In the genomic region with DNA sequence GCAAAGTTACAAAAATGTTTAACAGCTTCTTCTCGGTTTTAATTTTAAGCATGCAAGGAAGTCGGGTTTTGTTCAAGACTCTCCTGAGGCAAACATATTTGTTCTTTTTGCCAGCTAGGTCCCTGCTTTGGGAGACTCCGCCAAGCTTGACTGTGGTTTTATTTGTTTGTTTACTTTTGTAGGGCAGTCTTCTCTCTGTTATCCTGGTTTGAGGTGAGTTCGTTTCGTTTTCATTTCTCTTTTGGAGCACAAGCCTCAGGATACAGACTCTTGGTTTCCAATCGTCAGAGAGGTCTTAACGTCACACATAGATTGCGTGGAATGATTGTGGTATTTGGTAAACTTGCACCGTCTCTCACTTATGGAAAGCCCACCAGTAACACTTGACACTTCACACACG, we compare ENCODE assay signal across 24 mouse cellular contexts. TPM values are rescaled to one million over a fixed set of nuclear protein-coding genes. Genes with fewer than 3 reads are reported as not detected.
A peak's percentile ranks its signal among the peaks of the same experiment; 100 is the strongest.
DNase-seq lines count a peak whose midpoint lies in the region; ATAC-seq and TF ChIP-seq lines count a peak whose summit lies in the region.
"Had no signal": no experiment of that assay in that cellular context is flagged by ENCODE, and none has a peak within 500 bp of the region (broad histone marks: within the 10 kb centered on the region; RNA-seq: fewer than 3 reads in every experiment).

No protein-coding gene starts in this region.

- H3K4me2 ChIP-seq in heart, postnatal 0 days (ENCODE audit: low read depth, low read length): 0 out of 2 replicates have a peak overlapping the region, but pooled peaks have one; percentile 5
- peak overlapping the region; percentile 28; the same call in 1 of the 2 replicates for H3K4me2 ChIP-seq in lung, embryonic 15.5 days
- 0 out of 2 replicates have a peak overlapping the region, but pooled peaks have one; percentile 1 for H3K4me2 ChIP-seq in embryonic facial prominence, embryonic 14.5 days (ENCODE audit: low read depth, low read length)
- H3K4me2 ChIP-seq: embryonic facial prominence, embryonic 12.5 days; hindbrain, embryonic 12.5 days; limb, embryonic 13.5 days; liver, embryonic 13.5 days; lung, embryonic 14.5 days; midbrain, embryonic 13.5 days had no signal

- H3K36me3 ChIP-seq in heart, postnatal 0 days (replicated peaks; ENCODE audit: control insufficient read depth, insufficient read depth, low read length): no peaks in the 10 kb centered on the region
- H3K36me3 ChIP-seq in lung, embryonic 15.5 days: no peaks in the 10 kb centered on the region
- H3K36me3 ChIP-seq in embryonic facial prominence, embryonic 14.5 days (ENCODE audit: control insufficient read depth, insufficient read depth, low read length): no peaks in the 10 kb centered on the region
- H3K36me3 ChIP-seq: embryonic facial prominence, embryonic 12.5 days; hindbrain, embryonic 12.5 days; limb, embryonic 13.5 days; liver, embryonic 13.5 days; midbrain, embryonic 13.5 days had no signal

- no peak for TF ChIP-seq CTCF in heart, postnatal 0 days (IDR thresholded peaks at IDR 0.05; ENCODE audit: low read depth)

- no peak overlapping the region for H3K9ac ChIP-seq in heart, postnatal 0 days (replicated peaks; ENCODE audit: low read depth, low read length)
- no peak overlapping the region for H3K9ac ChIP-seq in lung, embryonic 15.5 days
- no peak overlapping the region for H3K9ac ChIP-seq in embryonic facial prominence, embryonic 14.5 days (ENCODE audit: low read depth, low read length)
- H3K9ac ChIP-seq: embryonic facial prominence, embryonic 12.5 days; forebrain, postnatal 0 days; hindbrain, embryonic 12.5 days; limb, embryonic 13.5 days; liver, embryonic 13.5 days; lung, embryonic 14.5 days; midbrain, embryonic 13.5 days had no signal

- 65% methylated on average over 10 of the region's 10 CpGs for WGBS in heart, postnatal 0 days
- 39% methylated on average over 10 of the region's 10 CpGs for WGBS in lung, embryonic 15.5 days
- WGBS in embryonic facial prominence, embryonic 14.5 days: 53% methylated on average over 10 of the region's 10 CpGs

- no peak for TF ChIP-seq EP300 in heart, postnatal 0 days (IDR thresholded peaks at IDR 0.05; ENCODE audit: low read depth)

- peaks cover 3% of the 10 kb centered on the region; the same call in 1 of the 2 replicates for H3K4me1 ChIP-seq in heart, postnatal 0 days (ENCODE audit: control insufficient read depth, insufficient read depth)
- 0 out of 2 replicates have a peak, but pooled peaks cover 3% of the 10 kb centered on the region for H3K4me1 ChIP-seq in lung, embryonic 15.5 days
- no peaks in the 10 kb centered on the region; the same call in 1 of the 2 replicates for H3K4me1 ChIP-seq in brown adipose tissue, adult 24 weeks (ENCODE audit: control insufficient read depth, insufficient read depth, insufficient read length, low read length)
- H3K4me1 ChIP-seq in embryonic facial prominence, embryonic 14.5 days (ENCODE audit: control insufficient read depth, insufficient read depth, low read length): no peaks in the 10 kb centered on the region; the same call in 1 of the 2 replicates
- H3K4me1 ChIP-seq: hindbrain, embryonic 12.5 days; liver, embryonic 13.5 days; midbrain, embryonic 13.5 days had no signal

- H3K27ac ChIP-seq in heart, postnatal 0 days (ENCODE audit: low read depth): no peak overlapping the region
- H3K27ac ChIP-seq in lung, embryonic 15.5 days: no peak overlapping the region
- 0 out of 2 replicates have a peak overlapping the region, but pooled peaks have one; percentile 15 for H3K27ac ChIP-seq in brown adipose tissue, adult 24 weeks (replicated peaks; ENCODE audit: low read depth, low read length)
- no peak overlapping the region for H3K27ac ChIP-seq in embryonic facial prominence, embryonic 14.5 days (replicated peaks; ENCODE audit: low read depth, low read length)
- H3K27ac ChIP-seq: embryonic facial prominence, embryonic 12.5 days; hindbrain, embryonic 12.5 days; limb, embryonic 13.5 days; liver, embryonic 13.5 days; midbrain, embryonic 13.5 days had no signal

- no peak for ATAC-seq in heart, postnatal 0 days (ENCODE audit: insufficient read depth, low read depth)
- no peak for ATAC-seq in lung, embryonic 15.5 days (ENCODE audit: borderline replicate concordance, extremely low read depth, low FRiP score, low TSS enrichment)
- ATAC-seq in embryonic facial prominence, embryonic 14.5 days (ENCODE audit: low read depth): no peak
- ATAC-seq: intestine, embryonic 16.5 days; midbrain, embryonic 13.5 days had no signal

- DNase-seq in heart, postnatal 0 days (ENCODE audit: low spot score): no peak
- no peak for DNase-seq in heart, adult 8-10 months (ENCODE audit: low spot score)
- DNase-seq in lung, postnatal 10 days: no peak
- DNase-seq in embryonic facial prominence, embryonic 14.5 days (ENCODE audit: low spot score): no peak
- no peak for DNase-seq in layer of hippocampus, adult 8-10 months (ENCODE audit: low spot score in 2 of 2)
- DNase-seq: adrenal gland, adult 8-10 months; B cell, adult 2 months; cerebellum, adult 8-10 months; cerebellum, postnatal 25 days; forebrain, postnatal 0 days; gastrocnemius, postnatal 14 days; kidney, adult 8-10 months; kidney, postnatal 10 days; liver, embryonic 13.5 days; lung, embryonic 14.5 days; thymus, postnatal 4 days had no signal

- H3K9me3 ChIP-seq in heart, postnatal 0 days (replicated peaks; ENCODE audit: control insufficient read depth, low read length): no peaks in the 10 kb centered on the region
- H3K9me3 ChIP-seq in lung, embryonic 15.5 days: no peaks in the 10 kb centered on the region
- H3K9me3 ChIP-seq in embryonic facial prominence, embryonic 14.5 days (ENCODE audit: control insufficient read depth, low read length): no peaks in the 10 kb centered on the region
- H3K9me3 ChIP-seq: embryonic facial prominence, embryonic 12.5 days; hindbrain, embryonic 12.5 days; limb, embryonic 13.5 days; liver, embryonic 13.5 days; midbrain, embryonic 13.5 days had no signal

- H3K27me3 ChIP-seq in heart, postnatal 0 days (ENCODE audit: control insufficient read depth, insufficient read depth, low read length): no peaks in the 10 kb centered on the region
- H3K27me3 ChIP-seq in lung, embryonic 15.5 days: no peaks in the 10 kb centered on the region
- H3K27me3 ChIP-seq in embryonic facial prominence, embryonic 14.5 days (replicated peaks; ENCODE audit: control insufficient read depth, insufficient read depth, low read length): no peaks in the 10 kb centered on the region
- H3K27me3 ChIP-seq: embryonic facial prominence, embryonic 12.5 days; limb, embryonic 13.5 days; liver, embryonic 13.5 days had no signal

- H3K4me3 ChIP-seq in heart, postnatal 0 days (ENCODE audit: low read depth, low read length): no peak overlapping the region
- H3K4me3 ChIP-seq in lung, embryonic 15.5 days: no peak overlapping the region
- H3K4me3 ChIP-seq in brown adipose tissue, adult 24 weeks (ENCODE audit: insufficient read depth, low read depth, low read length): peak overlapping the region; percentile 56
- H3K4me3 ChIP-seq in embryonic facial prominence, embryonic 14.5 days (ENCODE audit: low read depth, low read length): no peak overlapping the region
- H3K4me3 ChIP-seq: embryonic facial prominence, embryonic 12.5 days; erythroblast, embryonic 14.5 days; hindbrain, embryonic 12.5 days; limb, embryonic 13.5 days; liver, embryonic 13.5 days; midbrain, embryonic 13.5 days had no signal

RNA-seq across cellular contexts. Expression of a gene that starts 8.3 kb away (rescaled TPM):
- 32.7 and 59.4 TPM in 2 replicates for total RNA-seq in heart, postnatal 0 days (2014; rRNA removed; ENCODE audit: low replicate concordance)
- 25.6 and 26.6 TPM in 2 replicates for polyA plus RNA-seq in heart, postnatal 0 days (2015; fragmentation: Nextera tagmentation; extraction: Ambion mirVana)
- 10 to 100 TPM; 49.7 to 58.2 (median 51.3) TPM for total RNA-seq in heart, adult 8-10 months (2022)
- polyA plus RNA-seq in lung, embryonic 15.5 days (2015; fragmentation: Nextera tagmentation; extraction: Ambion mirVana): 61.5 and 62.1 TPM in 2 replicates
- polyA plus RNA-seq in brown adipose tissue, adult 24 weeks (2012; ENCODE audit: insufficient read depth, insufficient read length, missing spikeins): 5.0 and 5.3 TPM in 2 replicates
- 80.2 and 91.6 TPM in 2 replicates for polyA plus RNA-seq in embryonic facial prominence, embryonic 14.5 days (2014; fragmentation: Nextera tagmentation; extraction: Ambion mirVana)
- total RNA-seq in layer of hippocampus, adult 8-10 months (2022): 10 to 100 TPM; 52.9 to 65.0 (median 61.7) TPM
